Mouse (Mus musculus) small intestine, adult 2 months (tissue): ENCODE results near the gene Psmd3. TPM values are rescaled to one million over a fixed set of nuclear protein-coding genes. Genes with fewer than 3 reads are reported as not detected.
A peak's percentile ranks its signal among the peaks of the same experiment; 100 is the strongest.
"Not testable (repeated sequence)": the region's sequence is repeated elsewhere in the genome, so short reads cannot be mapped to it uniquely, and the experiment has no call there.

Experiments
- H3K27ac ChIP-seq: fragments of 200-500 bp; 2 replicates; pipeline ENCODE4 v1.5.1; 2012; ENCODE audit warnings: low read depth, low read length, control low read depth, inconsistent platforms; ENCODE audit not compliant: insufficient read depth
- H3K27me3 ChIP-seq: fragments of 200-500 bp; 2 replicates; pipeline ENCODE4 v1.6.1; 2012; ENCODE audit warnings: mild to moderate bottlenecking, moderate library complexity, low read length, inconsistent platforms; ENCODE audit not compliant: control insufficient read depth, insufficient read depth
- H3K36me3 ChIP-seq: fragments of 200-500 bp; 2 replicates; pipeline ENCODE4 v1.6.1; 2012; ENCODE audit warnings: mild to moderate bottlenecking, low read length, control low read depth, inconsistent platforms; ENCODE audit not compliant: control insufficient read depth, insufficient read depth
- H3K4me1 ChIP-seq: fragments of 200-500 bp; 2 replicates; pipeline ENCODE4 v1.6.1; 2012; ENCODE audit warnings: low read length, inconsistent platforms, mixed read lengths; ENCODE audit not compliant: control insufficient read depth, insufficient read depth, insufficient read length
- H3K4me3 ChIP-seq: fragments of 200-500 bp; 2 replicates; pipeline ENCODE4 v1.5.1; 2012; ENCODE audit warnings: low read depth, mild to moderate bottlenecking, control low read depth, inconsistent platforms, low read length, moderate library complexity
- CTCF ChIP-seq: fragments of 200-500 bp; IDR thresholded peaks from 2 replicates; pipeline ENCODE4 v1.5.1; 2012; ENCODE audit warnings: low read depth, mild to moderate bottlenecking, control low read depth, inconsistent platforms, low read length, moderate library complexity, mixed read lengths; ENCODE audit not compliant: insufficient replicate concordance, insufficient read length; ENCODE audit errors: extremely low read depth
- POLR2A ChIP-seq: fragments of 200-500 bp; IDR thresholded peaks from 2 replicates; pipeline ENCODE4 v1.6.1; 2012; ENCODE audit warnings: low read depth, mild to moderate bottlenecking, control low read depth, inconsistent platforms, low read length, moderate library complexity
- WGBS: fragments of 180-500 bp; shearing (Covaris S2); methylation state at CpG from one replicate; pipeline ENCODE4 v1.1.7; 2018; 5-methylcytosine and 5-hydroxymethylcytosine counted together
- polyA plus RNA-seq: library from polyadenylated mRNA; depleted of rRNA; stranded (reverse); fragments of >200 nt; gene quantifications from 2 replicates; pipeline ENCODE4 v1.2.3, GENCODE M21; 2012

The Psmd3 gene
- polyA plus RNA-seq, 1 experiment = 139 TPM

- WGBS = 26% methylated on average over 19 of the region's 19 CpGs
- Histone ChIP-seq H3K4me1 (peaks cover 22% of the 10 kb centered on the region), H3K36me3 (peaks cover 32% of the 10 kb centered on the region), H3K27me3 (no peaks in the 10 kb centered on the region), H3K27ac (peak overlapping the region; percentile 81), H3K4me3 (no peak overlapping the region)
- TF ChIP-seq POLR2A (no peak), CTCF (no peak)
These were observed 26.1 kb downstream of the Psmd3 start for GRCm38 (mm10) chr11:98708282-98708956.

GRCm38 (mm10) chr11:98709001-98709741 is 26.8 kb downstream of the Psmd3 start:
- peak overlapping the region; percentile 81 for H3K27ac ChIP-seq
- TF ChIP-seq POLR2A (no peak), CTCF (peak; percentile 21; the same call in 1 of the 2 replicates)
- H3K4me3 ChIP-seq = peak overlapping the region; percentile 52
- H3K36me3 ChIP-seq = peaks cover 37% of the 10 kb centered on the region
- WGBS = 19% methylated on average over 26 of the region's 26 CpGs
- peaks cover 22% of the 10 kb centered on the region for H3K4me1 ChIP-seq
- H3K27me3 ChIP-seq = no peaks in the 10 kb centered on the region

GRCm38 (mm10) chr11:98710416-98711045 is 28.2 kb downstream of the Psmd3 start:
- H3K4me3 ChIP-seq = no peak overlapping the region
- H3K4me1 ChIP-seq = peaks cover 22% of the 10 kb centered on the region
- TF ChIP-seq POLR2A (no peak; the same call in 1 of the 2 replicates), CTCF (peak; percentile 96)
- H3K27ac ChIP-seq = no peak overlapping the region
- H3K27me3 ChIP-seq = no peaks in the 10 kb centered on the region
- peaks cover 37% of the 10 kb centered on the region for H3K36me3 ChIP-seq
- 37% methylated on average over 12 of the region's 12 CpGs for WGBS

GRCm38 (mm10) chr11:98711046-98711434 is 28.7 kb downstream of the Psmd3 start:
- Histone ChIP-seq H3K27ac (no peak overlapping the region), H3K27me3 (no peaks in the 10 kb centered on the region), H3K36me3 (peaks cover 36% of the 10 kb centered on the region), H3K4me1 (peaks cover 22% of the 10 kb centered on the region), H3K4me3 (no peak overlapping the region)
- WGBS = 78% methylated on average over 4 of the region's 4 CpGs
- TF ChIP-seq CTCF (no peak), POLR2A (no peak)

- not testable (repeated sequence) for H3K27me3 ChIP-seq, H3K27ac ChIP-seq, H3K4me3 ChIP-seq
- 88% methylated on average over 6 of the region's 6 CpGs for WGBS
- Histone ChIP-seq H3K4me1 (peaks cover 22% of the 10 kb centered on the region), H3K36me3 (peaks cover 30% of the 10 kb centered on the region)
These were observed 29.7 kb downstream of the Psmd3 start for GRCm38 (mm10) chr11:98712009-98712408.

GRCm38 (mm10) chr11:98713703-98714102 is 31.3 kb downstream of the Psmd3 start:
- Histone ChIP-seq H3K27ac (no peak overlapping the region), H3K36me3 (peaks cover 32% of the 10 kb centered on the region), H3K27me3 (no peaks in the 10 kb centered on the region), H3K4me3 (no peak overlapping the region), H3K4me1 (peaks cover 17% of the 10 kb centered on the region)
- TF ChIP-seq CTCF = no peak
- WGBS = 81% methylated on average over 12 of the region's 12 CpGs

GRCm38 (mm10) chr11:98715946-98716345 is 33.6 kb downstream of the Psmd3 start:
- no peak overlapping the region for H3K4me3 ChIP-seq
- no peak overlapping the region for H3K27ac ChIP-seq
- peaks cover 2% of the 10 kb centered on the region; the same call in 1 of the 2 replicates for H3K4me1 ChIP-seq
- no peaks in the 10 kb centered on the region for H3K27me3 ChIP-seq
- TF ChIP-seq CTCF (no peak), POLR2A (no peak)
- WGBS = 97% methylated on average over 9 of the region's 9 CpGs
- H3K36me3 ChIP-seq = peaks cover 32% of the 10 kb centered on the region
